Mouse (Mus musculus): ENCODE results near the gene Hspa4. TPM values are rescaled to one million over a fixed set of nuclear protein-coding genes. Genes with fewer than 3 reads are reported as not detected.
A peak's percentile ranks its signal among the peaks of the same experiment; 100 is the strongest.
"Not testable (repeated sequence)": the region's sequence is repeated elsewhere in the genome, so short reads cannot be mapped to it uniquely, and the experiment has no call there.

Gene Hspa4
- polyA plus RNA-seq, 1 experiment from 2014 or later, result 72.8 TPM

DNA sequence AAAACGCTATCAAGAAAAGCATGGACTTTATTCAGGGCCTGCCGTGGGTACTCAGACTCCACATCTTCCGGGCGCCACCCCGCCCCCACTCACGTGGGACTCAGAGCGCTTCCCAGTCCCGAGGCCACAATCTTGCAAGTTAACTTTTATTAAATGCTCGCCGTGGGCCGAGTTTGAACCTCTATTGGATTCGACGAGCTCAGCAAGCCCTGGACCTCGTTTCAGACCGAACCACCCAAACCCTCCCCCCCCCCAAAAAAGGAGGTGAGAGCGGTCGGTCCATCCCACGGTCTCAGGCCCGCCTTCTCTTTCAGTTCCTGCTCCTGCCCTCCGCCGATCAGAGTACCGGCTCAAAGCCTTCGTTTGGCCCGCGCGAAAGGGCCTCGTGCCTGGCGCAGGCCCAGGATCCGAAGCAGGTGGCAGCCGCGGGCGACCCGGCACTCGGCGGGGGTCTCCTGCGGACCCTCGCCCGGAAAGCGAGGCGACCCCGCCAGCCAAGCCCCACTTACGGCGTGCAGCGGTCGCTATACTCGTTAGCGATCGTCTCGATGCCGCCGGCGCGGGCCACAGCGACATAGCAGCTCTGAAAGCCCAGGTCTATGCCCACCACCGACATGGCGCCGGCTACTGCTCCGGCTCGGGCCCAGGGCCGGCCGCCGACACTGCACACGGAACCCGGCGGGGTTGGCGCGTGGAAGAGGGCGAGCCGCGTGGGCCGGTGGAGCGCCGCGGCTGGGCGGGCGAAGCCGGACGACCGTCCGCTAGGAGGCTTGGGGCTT is 517 bp downstream of the Hspa4 start:
- Histone ChIP-seq H3K4me3 (ENCODE audit: low read length) (peak overlapping the region; percentile 100), H3K4me1 (ENCODE audit: control insufficient read depth, insufficient read depth, low read length) (peaks cover 33% of the 10 kb centered on the region), H3K9me3 (replicated peaks; ENCODE audit: control insufficient read depth, low read length) (no peaks in the 10 kb centered on the region), H3K27ac (ENCODE audit: low read length) (peak overlapping the region; percentile 99), H3K27me3 (ENCODE audit: control insufficient read depth, insufficient read depth, low read length) (no peaks in the 10 kb centered on the region), H3K36me3 (ENCODE audit: control insufficient read depth, insufficient read depth) (no peaks in the 10 kb centered on the region; the same call in 1 of the 2 replicates), H3K9ac (ENCODE audit: low read length) (peak overlapping the region; percentile 100), H3K4me2 (ENCODE audit: low read depth, low read length) (peak overlapping the region; percentile 86)
- peak; percentile 71; the same call in 1 of the 2 replicates for ATAC-seq (replicated peaks; ENCODE audit: extremely low read depth, insufficient read depth, low FRiP score)
- under 1% methylated on average over 80 of the region's 80 CpGs for whole genome bisulfite sequencing

DNA sequence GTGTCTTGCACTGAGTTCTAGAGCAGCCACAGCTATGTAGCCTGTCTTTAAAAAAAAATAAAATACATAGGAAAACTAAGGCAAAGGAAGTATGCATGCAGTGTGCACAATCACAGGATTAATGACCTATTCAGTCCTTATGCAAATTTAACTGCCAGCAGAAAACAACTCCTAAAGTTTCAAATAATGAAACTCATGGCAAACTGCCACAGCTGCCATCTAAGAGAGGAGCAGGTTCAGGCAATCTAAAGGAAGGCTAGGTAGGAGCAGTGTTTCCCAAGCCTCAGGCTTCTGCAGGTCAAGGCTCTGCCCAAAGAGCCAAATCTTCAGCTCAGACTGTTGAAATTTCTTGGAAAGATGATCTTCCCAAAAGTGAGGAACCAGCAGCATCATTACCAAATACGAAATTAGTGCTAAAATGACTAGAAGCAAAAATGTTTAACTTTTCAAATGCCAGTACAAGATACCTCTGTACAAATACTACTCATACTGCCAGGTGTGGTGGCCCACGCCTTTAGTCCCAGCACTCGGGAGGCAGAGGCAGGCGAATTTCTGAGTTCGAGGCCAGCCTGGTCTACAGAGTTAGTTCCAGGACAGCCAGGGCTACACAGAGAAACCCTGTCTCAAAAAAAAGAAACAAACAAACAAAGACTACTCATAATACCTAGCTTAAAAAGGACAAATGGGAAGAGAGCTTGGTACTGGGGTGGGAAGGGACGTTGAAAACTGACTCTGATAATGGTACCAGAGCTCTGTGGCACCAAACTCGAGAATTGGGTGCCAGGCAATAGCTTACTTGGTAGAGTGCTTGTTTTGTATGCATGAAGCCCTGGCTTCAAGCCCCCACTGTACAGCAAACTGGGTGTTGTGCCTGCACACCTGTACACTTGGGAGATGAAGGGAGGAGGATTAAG is 2.1 kb downstream of the Hspa4 start:
- peak overlapping the region; percentile 29 for H3K9ac ChIP-seq (ENCODE audit: low read length)
- 81% methylated on average over 7 of the region's 7 CpGs for WGBS

DNA sequence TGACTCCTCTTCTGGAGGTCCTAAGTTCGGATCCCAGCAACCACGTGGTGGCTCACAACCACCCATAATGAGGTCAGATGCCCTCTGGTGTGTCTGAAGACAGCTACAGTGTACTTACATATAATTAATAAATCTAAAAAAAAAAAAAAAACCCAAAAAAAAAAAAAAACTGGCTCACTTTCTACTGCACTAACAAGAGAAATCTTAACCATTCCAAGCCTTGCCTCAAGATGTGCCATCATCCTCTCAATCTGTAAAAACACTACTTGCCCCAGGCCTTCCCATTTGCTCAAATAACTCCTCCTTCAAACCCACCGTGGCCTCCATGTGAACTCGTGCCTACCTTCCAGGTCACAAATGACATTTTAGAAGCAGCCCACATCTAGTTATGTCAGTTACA is 3.4 kb downstream of the Hspa4 start:
- H3K36me3 ChIP-seq (ENCODE audit: control insufficient read depth, insufficient read depth), result peaks cover 7% of the 10 kb centered on the region
- H3K27ac ChIP-seq (ENCODE audit: low read length), result no peak overlapping the region
- H3K4me3 ChIP-seq (ENCODE audit: low read length), result no peak overlapping the region
- no peaks in the 10 kb centered on the region for H3K27me3 ChIP-seq (ENCODE audit: control insufficient read depth, insufficient read depth, low read length)
- H3K9me3 ChIP-seq (replicated peaks; ENCODE audit: control insufficient read depth, low read length), result no peaks in the 10 kb centered on the region
- no peak overlapping the region for H3K9ac ChIP-seq (ENCODE audit: low read length)
- WGBS, result 65% methylated on average over 4 of the region's 4 CpGs
- H3K4me2 ChIP-seq (ENCODE audit: low read depth, low read length), result no peak overlapping the region
- peaks cover 36% of the 10 kb centered on the region for H3K4me1 ChIP-seq (ENCODE audit: control insufficient read depth, insufficient read depth, low read length)
- ATAC-seq (replicated peaks; ENCODE audit: extremely low read depth, insufficient read depth, low FRiP score), result no peak

More for the DNA sequence above, 2.1 kb downstream of the Hspa4 start:
- no peaks in the 10 kb centered on the region for H3K9me3 ChIP-seq (replicated peaks; ENCODE audit: control insufficient read depth, low read length)
- no peak for ATAC-seq (replicated peaks; ENCODE audit: extremely low read depth, insufficient read depth, low FRiP score)
- peaks cover 3% of the 10 kb centered on the region; the same call in 1 of the 2 replicates for H3K36me3 ChIP-seq (ENCODE audit: control insufficient read depth, insufficient read depth)
- H3K27me3 ChIP-seq (ENCODE audit: control insufficient read depth, insufficient read depth, low read length), result no peaks in the 10 kb centered on the region
- H3K4me3 ChIP-seq (ENCODE audit: low read length), result peak overlapping the region; percentile 100; the same call in 1 of the 2 replicates
- H3K4me2 ChIP-seq (ENCODE audit: low read depth, low read length), result peak overlapping the region; percentile 86
- no peak overlapping the region for H3K27ac ChIP-seq (ENCODE audit: low read length)
- H3K4me1 ChIP-seq (ENCODE audit: control insufficient read depth, insufficient read depth, low read length), result peaks cover 36% of the 10 kb centered on the region

DNA sequence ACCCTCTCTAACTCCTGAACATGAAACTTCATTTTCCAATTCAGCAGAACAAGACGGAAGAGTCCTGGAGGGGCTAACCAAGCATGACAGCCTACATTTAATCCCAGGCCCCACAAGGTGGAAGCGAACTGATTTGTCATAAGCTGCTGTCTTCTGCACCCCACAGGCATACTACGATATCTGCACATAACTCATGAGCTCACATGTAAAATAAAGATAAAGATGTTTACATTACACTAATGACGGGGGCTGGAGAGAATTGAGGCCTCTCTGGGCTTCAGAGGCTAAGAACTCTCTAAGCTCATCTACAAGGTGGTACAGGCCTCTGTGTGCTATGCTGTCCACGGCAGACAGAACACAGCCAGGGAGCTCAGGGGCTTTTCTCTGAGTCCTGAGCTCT is 5.8 kb downstream of the Hspa4 start:
- Histone ChIP-seq H3K4me3 (ENCODE audit: low read length) (no peak overlapping the region), H3K4me1 (ENCODE audit: control insufficient read depth, insufficient read depth, low read length) (peaks cover 30% of the 10 kb centered on the region), H3K27ac (ENCODE audit: low read length) (no peak overlapping the region), H3K9me3 (replicated peaks; ENCODE audit: control insufficient read depth, low read length) (no peaks in the 10 kb centered on the region), H3K27me3 (ENCODE audit: control insufficient read depth, insufficient read depth, low read length) (no peaks in the 10 kb centered on the region), H3K4me2 (ENCODE audit: low read depth, low read length) (no peak overlapping the region), H3K9ac (ENCODE audit: low read length) (no peak overlapping the region), H3K36me3 (ENCODE audit: control insufficient read depth, insufficient read depth) (peaks cover 19% of the 10 kb centered on the region)
- 69% methylated on average over 5 of the region's 5 CpGs for WGBS
- ATAC-seq (replicated peaks; ENCODE audit: extremely low read depth, insufficient read depth, low FRiP score), result no peak

DNA sequence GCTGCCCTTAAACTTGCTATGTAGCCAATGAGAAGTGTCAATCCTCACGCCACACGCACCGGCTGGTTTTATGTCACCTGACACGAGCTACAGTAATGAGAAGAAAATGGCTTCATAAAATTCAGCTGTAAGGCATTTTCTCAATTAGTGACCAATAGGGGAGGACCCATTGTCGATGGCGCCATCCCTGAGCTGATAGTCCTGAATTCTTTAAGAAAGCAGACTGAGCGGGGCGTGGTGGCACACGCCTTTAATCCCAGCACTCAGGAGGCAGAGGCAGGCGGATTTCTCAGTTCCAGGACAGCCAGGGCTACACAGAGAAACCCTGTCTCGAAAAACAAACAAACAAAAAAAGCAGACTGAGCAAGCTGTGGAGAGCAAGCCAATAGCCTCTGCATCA is 9.4 kb downstream of the Hspa4 start:
- no peak for ATAC-seq (replicated peaks; ENCODE audit: extremely low read depth, insufficient read depth, low FRiP score)
- WGBS, result 91% methylated on average over 11 of the region's 11 CpGs
- no peaks in the 10 kb centered on the region for H3K27me3 ChIP-seq (ENCODE audit: control insufficient read depth, insufficient read depth, low read length)
- no peaks in the 10 kb centered on the region for H3K9me3 ChIP-seq (replicated peaks; ENCODE audit: control insufficient read depth, low read length)
- H3K9ac ChIP-seq (ENCODE audit: low read length), result no peak overlapping the region
- no peak overlapping the region for H3K4me3 ChIP-seq (ENCODE audit: low read length)
- H3K4me1 ChIP-seq (ENCODE audit: control insufficient read depth, insufficient read depth, low read length), result peaks cover 8% of the 10 kb centered on the region
- H3K4me2 ChIP-seq (ENCODE audit: low read depth, low read length), result no peak overlapping the region
- peaks cover 54% of the 10 kb centered on the region for H3K36me3 ChIP-seq (ENCODE audit: control insufficient read depth, insufficient read depth)
- no peak overlapping the region for H3K27ac ChIP-seq (ENCODE audit: low read length)

DNA sequence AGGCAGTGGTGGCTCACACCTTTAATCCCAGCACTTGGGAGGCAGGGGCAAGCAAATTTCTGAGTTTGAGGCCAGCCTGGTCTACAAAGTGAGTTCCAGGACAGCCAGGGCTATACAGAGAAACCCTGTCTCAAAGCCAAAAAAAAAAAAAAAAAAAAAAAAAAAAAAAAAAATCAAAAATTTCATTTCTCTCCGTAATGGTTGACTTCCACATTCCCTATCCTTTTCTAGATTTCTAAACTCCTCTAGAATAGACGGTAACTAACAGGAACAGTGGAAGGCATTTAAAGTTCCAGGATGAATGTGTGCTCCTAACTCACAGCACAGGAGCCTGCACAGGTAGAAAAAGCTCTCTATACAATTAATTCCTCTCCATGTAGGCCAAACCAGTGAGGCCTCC is 10.1 kb downstream of the Hspa4 start:
- H3K27ac ChIP-seq (ENCODE audit: low read length); H3K4me1 ChIP-seq (ENCODE audit: control insufficient read depth, insufficient read depth, low read length); H3K4me2 ChIP-seq (ENCODE audit: low read depth, low read length); H3K9ac ChIP-seq (ENCODE audit: low read length); H3K27me3 ChIP-seq (ENCODE audit: control insufficient read depth, insufficient read depth, low read length); H3K4me3 ChIP-seq (ENCODE audit: low read length); ATAC-seq (replicated peaks; ENCODE audit: extremely low read depth, insufficient read depth, low FRiP score); H3K9me3 ChIP-seq (replicated peaks; ENCODE audit: control insufficient read depth, low read length): not testable (repeated sequence)
- WGBS, result 85% methylated on average over 2 of the region's 2 CpGs
- peaks cover 59% of the 10 kb centered on the region for H3K36me3 ChIP-seq (ENCODE audit: control insufficient read depth, insufficient read depth)

DNA sequence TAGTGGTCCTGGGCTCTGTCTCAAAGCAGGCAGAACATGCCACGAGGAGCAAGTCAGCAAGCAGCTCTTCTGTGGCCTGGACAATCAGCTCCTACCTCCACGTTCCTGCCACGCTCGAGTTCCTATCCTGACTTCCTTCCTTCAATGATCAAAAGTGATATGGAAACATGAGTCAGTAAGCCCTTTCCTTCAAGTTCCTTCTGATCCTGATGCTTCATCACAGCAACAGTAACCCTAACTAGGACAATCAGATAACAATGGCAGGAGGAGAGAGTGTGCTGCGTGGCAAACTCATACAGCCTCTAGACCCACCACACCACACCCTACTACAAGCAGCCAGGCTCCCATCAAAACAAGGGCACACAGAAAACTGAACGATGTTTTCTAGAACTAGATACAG is 14.4 kb downstream of the Hspa4 start:
- Histone ChIP-seq H3K9me3 (replicated peaks; ENCODE audit: control insufficient read depth, low read length) (no peaks in the 10 kb centered on the region), H3K27me3 (ENCODE audit: control insufficient read depth, insufficient read depth, low read length) (no peaks in the 10 kb centered on the region), H3K9ac (ENCODE audit: low read length) (no peak overlapping the region), H3K36me3 (ENCODE audit: control insufficient read depth, insufficient read depth) (peaks cover 71% of the 10 kb centered on the region), H3K27ac (ENCODE audit: low read length) (no peak overlapping the region), H3K4me3 (ENCODE audit: low read length) (no peak overlapping the region), H3K4me1 (ENCODE audit: control insufficient read depth, insufficient read depth, low read length) (peaks cover 2% of the 10 kb centered on the region; the same call in 1 of the 2 replicates), H3K4me2 (ENCODE audit: low read depth, low read length) (no peak overlapping the region)
- 79% methylated on average over 6 of the region's 6 CpGs for WGBS
- no peak for ATAC-seq (replicated peaks; ENCODE audit: extremely low read depth, insufficient read depth, low FRiP score)

DNA sequence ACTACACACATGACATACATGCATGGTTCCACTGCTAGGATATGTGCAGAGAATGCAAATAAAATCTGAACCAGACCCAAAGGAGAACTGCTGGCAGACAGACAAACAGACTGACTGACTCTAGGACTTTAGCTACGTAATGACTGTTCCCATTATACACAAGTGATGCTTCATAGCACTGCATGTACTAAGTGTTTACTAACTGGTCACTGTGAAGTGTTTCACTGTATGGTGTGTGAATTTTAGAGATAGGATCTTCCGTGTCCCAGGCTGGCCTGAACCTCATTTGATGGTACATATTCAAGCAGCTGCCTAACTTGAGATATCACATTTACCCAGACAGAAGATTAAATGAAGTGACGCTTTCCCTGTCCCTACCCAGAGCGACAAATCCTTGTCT is 21.8 kb downstream of the Hspa4 start:
- H3K9me3 ChIP-seq (replicated peaks; ENCODE audit: control insufficient read depth, low read length), result no peaks in the 10 kb centered on the region
- H3K36me3 ChIP-seq (ENCODE audit: control insufficient read depth, insufficient read depth), result peaks cover 24% of the 10 kb centered on the region
- ATAC-seq (replicated peaks; ENCODE audit: extremely low read depth, insufficient read depth, low FRiP score), result no peak
- H3K9ac ChIP-seq (ENCODE audit: low read length), result no peak overlapping the region
- H3K27ac ChIP-seq (ENCODE audit: low read length), result no peak overlapping the region
- no peak overlapping the region for H3K4me3 ChIP-seq (ENCODE audit: low read length)
- 62% methylated on average over 4 of the region's 4 CpGs for WGBS
- no peak overlapping the region for H3K4me2 ChIP-seq (ENCODE audit: low read depth, low read length)
- no peaks in the 10 kb centered on the region for H3K27me3 ChIP-seq (ENCODE audit: control insufficient read depth, insufficient read depth, low read length)
- H3K4me1 ChIP-seq (ENCODE audit: control insufficient read depth, insufficient read depth, low read length), result peaks cover 15% of the 10 kb centered on the region

DNA sequence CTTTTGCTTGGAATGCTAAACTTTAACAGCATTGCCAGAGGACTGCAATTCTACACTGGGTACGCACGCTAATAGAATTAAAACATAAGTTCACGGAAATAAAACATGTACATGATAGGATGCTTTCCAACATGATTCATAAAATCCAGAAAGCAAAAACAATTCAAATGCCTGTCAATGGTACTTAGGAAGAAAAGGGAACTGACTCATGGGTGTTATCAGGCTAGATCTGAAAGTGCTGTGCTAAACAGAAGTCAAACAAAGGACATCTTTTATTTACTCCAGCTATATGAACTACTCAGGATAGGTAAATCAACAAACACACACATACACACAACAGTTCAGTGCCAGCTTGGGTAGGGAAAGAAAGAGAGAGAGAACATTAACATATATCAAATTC is 24.9 kb downstream of the Hspa4 start:
- H3K36me3 ChIP-seq (ENCODE audit: control insufficient read depth, insufficient read depth), result peaks cover 36% of the 10 kb centered on the region
- H3K4me1 ChIP-seq (ENCODE audit: control insufficient read depth, insufficient read depth, low read length), result peaks cover 18% of the 10 kb centered on the region
- no peak overlapping the region for H3K4me2 ChIP-seq (ENCODE audit: low read depth, low read length)
- H3K9me3 ChIP-seq (replicated peaks; ENCODE audit: control insufficient read depth, low read length), result no peaks in the 10 kb centered on the region
- WGBS, result 79% methylated on average over 3 of the region's 3 CpGs
- H3K9ac ChIP-seq (ENCODE audit: low read length), result no peak overlapping the region
- H3K4me3 ChIP-seq (ENCODE audit: low read length), result no peak overlapping the region
- no peak overlapping the region for H3K27ac ChIP-seq (ENCODE audit: low read length)
- no peak for ATAC-seq (replicated peaks; ENCODE audit: extremely low read depth, insufficient read depth, low FRiP score)
- no peaks in the 10 kb centered on the region for H3K27me3 ChIP-seq (ENCODE audit: control insufficient read depth, insufficient read depth, low read length)
